Mouse (Mus musculus): ENCODE data around the gene Arfgap3. TPM values are rescaled to one million over a fixed set of nuclear protein-coding genes. Genes with fewer than 3 reads are reported as not detected.

The Arfgap3 gene
- polyA plus RNA-seq, 1 experiment from 2014 or later, result 54.6 TPM

GRCm38 (mm10) chr15:83296050-83296449 lies 54.0 kb downstream of the Arfgap3 start:
- Histone ChIP-seq H3K27ac (ENCODE audit: low read depth) (no peak overlapping the region), H3K4me3 (ENCODE audit: low read depth, low read length) (no peak overlapping the region), H3K27me3 (replicated peaks; ENCODE audit: control insufficient read depth, insufficient read depth, low read length) (no peaks in the 10 kb centered on the region), H3K4me1 (replicated peaks; ENCODE audit: control insufficient read depth, insufficient read depth, low read length) (peaks cover 11% of the 10 kb centered on the region; the same call in 1 of the 2 replicates), H3K9ac (ENCODE audit: low read length) (no peak overlapping the region), H3K4me2 (ENCODE audit: low read length) (no peak overlapping the region), H3K36me3 (ENCODE audit: control insufficient read depth, insufficient read depth, low read length) (peaks cover 20% of the 10 kb centered on the region), H3K9me3 (ENCODE audit: control insufficient read depth, low read length) (no peaks in the 10 kb centered on the region)
- 86% methylated on average over 4 of the region's 4 CpGs for WGBS
- no peak for DNase-seq (ENCODE audit: low spot score)
- ATAC-seq (replicated peaks; ENCODE audit: low FRiP score, low TSS enrichment, low read depth), result no peak

- Histone ChIP-seq H3K4me2 (ENCODE audit: low read length) (no peak overlapping the region), H3K27ac (ENCODE audit: low read depth) (no peak overlapping the region), H3K9me3 (ENCODE audit: control insufficient read depth, low read length) (no peaks in the 10 kb centered on the region), H3K36me3 (ENCODE audit: control insufficient read depth, insufficient read depth, low read length) (peaks cover 10% of the 10 kb centered on the region; the same call in 1 of the 2 replicates), H3K4me3 (ENCODE audit: low read depth, low read length) (no peak overlapping the region), H3K4me1 (replicated peaks; ENCODE audit: control insufficient read depth, insufficient read depth, low read length) (peaks cover 11% of the 10 kb centered on the region; the same call in 1 of the 2 replicates), H3K27me3 (replicated peaks; ENCODE audit: control insufficient read depth, insufficient read depth, low read length) (no peaks in the 10 kb centered on the region), H3K9ac (ENCODE audit: low read length) (no peak overlapping the region)
- WGBS, result 72% methylated on average over 3 of the region's 3 CpGs
- DNase-seq (ENCODE audit: low spot score) (no peak), ATAC-seq (replicated peaks; ENCODE audit: low FRiP score, low TSS enrichment, low read depth) (no peak)
These were observed 55.1 kb downstream of the Arfgap3 start for GRCm38 (mm10) chr15:83294954-83295353.

GRCm38 (mm10) chr15:83293706-83294645 lies 56.1 kb downstream of the Arfgap3 start:
- no peak for DNase-seq (ENCODE audit: low spot score)

GRCm38 (mm10) chr15:83293144-83293543 lies 56.9 kb downstream of the Arfgap3 start:
- Histone ChIP-seq H3K4me2 (ENCODE audit: low read length) (no peak overlapping the region), H3K36me3 (ENCODE audit: control insufficient read depth, insufficient read depth, low read length) (no peaks in the 10 kb centered on the region), H3K27ac (ENCODE audit: low read depth) (peak overlapping the region; percentile 36; the same call in 1 of the 2 replicates), H3K4me1 (replicated peaks; ENCODE audit: control insufficient read depth, insufficient read depth, low read length) (peaks cover 11% of the 10 kb centered on the region; the same call in 1 of the 2 replicates), H3K9me3 (ENCODE audit: control insufficient read depth, low read length) (no peaks in the 10 kb centered on the region), H3K27me3 (replicated peaks; ENCODE audit: control insufficient read depth, insufficient read depth, low read length) (no peaks in the 10 kb centered on the region), H3K9ac (ENCODE audit: low read length) (no peak overlapping the region), H3K4me3 (ENCODE audit: low read depth, low read length) (no peak overlapping the region)
- DNase-seq (ENCODE audit: low spot score) (no peak), ATAC-seq (replicated peaks; ENCODE audit: low FRiP score, low TSS enrichment, low read depth) (no peak)
- 51% methylated on average over 6 of the region's 6 CpGs for WGBS

More at GRCm38 (mm10) chr15:83293706-83294645, 56.1 kb downstream of the Arfgap3 start:
- H3K9ac ChIP-seq (ENCODE audit: low read length), result no peak overlapping the region
- H3K4me2 ChIP-seq (ENCODE audit: low read length), result no peak overlapping the region
- no peak overlapping the region for H3K4me3 ChIP-seq (ENCODE audit: low read depth, low read length)
- ATAC-seq (replicated peaks; ENCODE audit: low FRiP score, low TSS enrichment, low read depth), result no peak
- H3K9me3 ChIP-seq (ENCODE audit: control insufficient read depth, low read length), result no peaks in the 10 kb centered on the region
- no peak overlapping the region for H3K27ac ChIP-seq (ENCODE audit: low read depth)
- H3K27me3 ChIP-seq (replicated peaks; ENCODE audit: control insufficient read depth, insufficient read depth, low read length), result no peaks in the 10 kb centered on the region
- WGBS, result 83% methylated on average over 8 of the region's 8 CpGs
- H3K36me3 ChIP-seq (ENCODE audit: control insufficient read depth, insufficient read depth, low read length), result peaks cover under 1% of the 10 kb centered on the region; the same call in 1 of the 2 replicates
- H3K4me1 ChIP-seq (replicated peaks; ENCODE audit: control insufficient read depth, insufficient read depth, low read length), result peaks cover 11% of the 10 kb centered on the region; the same call in 1 of the 2 replicates

GRCm38 (mm10) chr15:83292261-83293056 lies 57.6 kb downstream of the Arfgap3 start:
- no peak overlapping the region for H3K4me3 ChIP-seq (ENCODE audit: low read depth, low read length)
- peak overlapping the region; percentile 36; the same call in 1 of the 2 replicates for H3K27ac ChIP-seq (ENCODE audit: low read depth)
- no peaks in the 10 kb centered on the region for H3K36me3 ChIP-seq (ENCODE audit: control insufficient read depth, insufficient read depth, low read length)
- no peaks in the 10 kb centered on the region for H3K9me3 ChIP-seq (ENCODE audit: control insufficient read depth, low read length)
- H3K9ac ChIP-seq (ENCODE audit: low read length), result no peak overlapping the region
- DNase-seq (ENCODE audit: low spot score) (no peak), ATAC-seq (replicated peaks; ENCODE audit: low FRiP score, low TSS enrichment, low read depth) (no peak)
- H3K4me1 ChIP-seq (replicated peaks; ENCODE audit: control insufficient read depth, insufficient read depth, low read length), result peaks cover 11% of the 10 kb centered on the region; the same call in 1 of the 2 replicates
- 76% methylated on average over 13 of the region's 13 CpGs for WGBS
- no peak overlapping the region for H3K4me2 ChIP-seq (ENCODE audit: low read length)
- no peaks in the 10 kb centered on the region for H3K27me3 ChIP-seq (replicated peaks; ENCODE audit: control insufficient read depth, insufficient read depth, low read length)

- H3K27me3 ChIP-seq (replicated peaks; ENCODE audit: control insufficient read depth, insufficient read depth, low read length), result no peaks in the 10 kb centered on the region
- H3K36me3 ChIP-seq (ENCODE audit: control insufficient read depth, insufficient read depth, low read length), result no peaks in the 10 kb centered on the region
- H3K4me3 ChIP-seq (ENCODE audit: low read depth, low read length), result no peak overlapping the region
- H3K4me1 ChIP-seq (replicated peaks; ENCODE audit: control insufficient read depth, insufficient read depth, low read length), result peaks cover 6% of the 10 kb centered on the region; the same call in 1 of the 2 replicates
- no peak overlapping the region for H3K27ac ChIP-seq (ENCODE audit: low read depth)
- DNase-seq (ENCODE audit: low spot score) (no peak), ATAC-seq (replicated peaks; ENCODE audit: low FRiP score, low TSS enrichment, low read depth) (no peak)
- WGBS, result 79% methylated on average over 2 of the region's 2 CpGs
- H3K9ac ChIP-seq (ENCODE audit: low read length), result no peak overlapping the region
- H3K9me3 ChIP-seq (ENCODE audit: control insufficient read depth, low read length), result 0 out of 2 replicates have a peak, but pooled peaks cover 3% of the 10 kb centered on the region
- H3K4me2 ChIP-seq (ENCODE audit: low read length), result no peak overlapping the region
These were observed 59.1 kb downstream of the Arfgap3 start for GRCm38 (mm10) chr15:83290899-83291298.

- 79% methylated on average over 8 of the region's 8 CpGs for WGBS
- ATAC-seq (replicated peaks; ENCODE audit: low FRiP score, low TSS enrichment, low read depth), result no peak
- Histone ChIP-seq H3K4me3 (ENCODE audit: low read depth, low read length) (no peak overlapping the region), H3K9ac (ENCODE audit: low read length) (no peak overlapping the region), H3K27me3 (replicated peaks; ENCODE audit: control insufficient read depth, insufficient read depth, low read length) (no peaks in the 10 kb centered on the region), H3K4me2 (ENCODE audit: low read length) (no peak overlapping the region), H3K9me3 (ENCODE audit: control insufficient read depth, low read length) (0 out of 2 replicates have a peak, but pooled peaks cover 3% of the 10 kb centered on the region), H3K36me3 (ENCODE audit: control insufficient read depth, insufficient read depth, low read length) (no peaks in the 10 kb centered on the region), H3K4me1 (replicated peaks; ENCODE audit: control insufficient read depth, insufficient read depth, low read length) (no peaks in the 10 kb centered on the region), H3K27ac (ENCODE audit: low read depth) (no peak overlapping the region)
- DNase-seq (ENCODE audit: low spot score), result no peak
These were observed 65.2 kb downstream of the Arfgap3 start for GRCm38 (mm10) chr15:83284828-83285227.

- WGBS, result 71% methylated on average over 5 of the region's 5 CpGs
- no peaks in the 10 kb centered on the region for H3K36me3 ChIP-seq (ENCODE audit: control insufficient read depth, insufficient read depth, low read length)
- ATAC-seq (replicated peaks; ENCODE audit: low FRiP score, low TSS enrichment, low read depth), result no peak
These were observed 67.7 kb downstream of the Arfgap3 start for GRCm38 (mm10) chr15:83282397-83282796.

More at GRCm38 (mm10) chr15:83282397-83282796, 67.7 kb downstream of the Arfgap3 start:
- no peak for DNase-seq (ENCODE audit: low spot score)
- H3K4me1 ChIP-seq (replicated peaks; ENCODE audit: control insufficient read depth, insufficient read depth, low read length), result no peaks in the 10 kb centered on the region
- no peaks in the 10 kb centered on the region for H3K27me3 ChIP-seq (replicated peaks; ENCODE audit: control insufficient read depth, insufficient read depth, low read length)
- 0 out of 2 replicates have a peak, but pooled peaks cover 3% of the 10 kb centered on the region for H3K9me3 ChIP-seq (ENCODE audit: control insufficient read depth, low read length)
- no peak overlapping the region for H3K4me2 ChIP-seq (ENCODE audit: low read length)
- peak overlapping the region; percentile 64; the same call in 1 of the 2 replicates for H3K27ac ChIP-seq (ENCODE audit: low read depth)
- H3K4me3 ChIP-seq (ENCODE audit: low read depth, low read length), result no peak overlapping the region
- no peak overlapping the region for H3K9ac ChIP-seq (ENCODE audit: low read length)

All from intestine, embryonic 14.5 days (tissue).